Mouse (Mus musculus) C2C12 (cell line): ENCODE results near the gene Gdf15.

Experiments
- CTCF ChIP-seq: IDR thresholded peaks from one replicate; pipeline ENCODE4 v1.5.1; 2011; ENCODE audit not compliant: control insufficient read depth, insufficient read depth, insufficient read length
- USF1 ChIP-seq: IDR thresholded peaks from one replicate; pipeline ENCODE4 v1.6.1; 2011; ENCODE audit warnings: low read depth, mild to moderate bottlenecking, control low read depth, moderate library complexity

DNA sequence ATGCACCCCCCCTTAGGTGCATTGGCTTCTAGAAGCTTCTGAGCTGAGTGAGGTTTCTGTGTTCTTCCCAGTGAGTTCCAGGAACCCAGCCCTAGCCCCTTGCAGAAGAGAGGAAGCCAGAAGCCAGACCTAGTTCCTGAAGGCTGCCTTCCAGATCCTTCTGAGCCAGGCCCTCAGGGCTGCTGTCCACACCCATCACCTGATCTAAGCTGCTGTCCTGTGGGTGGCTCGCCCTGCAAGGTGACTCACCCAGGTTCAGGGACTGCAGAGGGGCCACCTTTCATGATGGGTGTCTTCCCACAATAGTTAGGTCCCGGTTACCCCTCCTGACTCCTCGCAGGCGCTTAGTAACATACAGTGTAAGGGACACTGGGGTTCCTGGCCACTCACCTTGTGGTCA, 47.1 kb upstream of the Gdf15 start:
- TF ChIP-seq CTCF (no peak), USF1 (no peak)
